Mouse (Mus musculus) CD8-positive naive resting alpha-beta T cell, adult 2 months (primary cell): ENCODE results near the gene Tfeb.

Experiments
- DNase-seq, 2 experiments: peaks; one replicate each; pipeline ENCODE4 v3.0.0; 2022; ENCODE audit warnings: low read depth in 2 of 2, low spot score in 2 of 2

The Tfeb gene

GRCm38 (mm10) chr17:47751811-47752210 is 15.0 kb downstream of the Tfeb start:
- no peak for DNase-seq

GRCm38 (mm10) chr17:47753130-47753775 is 16.4 kb downstream of the Tfeb start:
- DNase-seq: no peak

GRCm38 (mm10) chr17:47754246-47754645 is 17.4 kb downstream of the Tfeb start:
- DNase-seq: no peak

GRCm38 (mm10) chr17:47756366-47756765 is 19.5 kb downstream of the Tfeb start:
- DNase-seq: no peak

GRCm38 (mm10) chr17:47757056-47757610 is 20.3 kb downstream of the Tfeb start:
- no peak for DNase-seq

- no peak for DNase-seq
Observed at GRCm38 (mm10) chr17:47759702-47760410, 23.0 kb downstream of the Tfeb start.

- DNase-seq: no peak
Observed at GRCm38 (mm10) chr17:47762028-47762427, 25.2 kb downstream of the Tfeb start.

- no peak for DNase-seq
Observed at GRCm38 (mm10) chr17:47762518-47763340, 25.9 kb downstream of the Tfeb start.

GRCm38 (mm10) chr17:47765986-47766385 is 29.2 kb downstream of the Tfeb start:
- DNase-seq: no peak

GRCm38 (mm10) chr17:47766407-47767043 is 29.7 kb downstream of the Tfeb start:
- DNase-seq: no peak

GRCm38 (mm10) chr17:47767081-47767455 is 30.2 kb downstream of the Tfeb start:
- DNase-seq: no peak

- DNase-seq: no peak
Observed at GRCm38 (mm10) chr17:47767456-47768141, 30.8 kb downstream of the Tfeb start.

- peak; percentile 9 to 38 for DNase-seq
Observed at GRCm38 (mm10) chr17:47768707-47769276, 32.0 kb downstream of the Tfeb start.

- no peak for DNase-seq
Observed at GRCm38 (mm10) chr17:47769389-47770299, 32.8 kb downstream of the Tfeb start.

GRCm38 (mm10) chr17:47773604-47774003 is 36.8 kb downstream of the Tfeb start:
- DNase-seq: no peak

- no peak for DNase-seq
Observed at GRCm38 (mm10) chr17:47777141-47777540, 40.3 kb downstream of the Tfeb start.

- no peak for DNase-seq
Observed at GRCm38 (mm10) chr17:47780470-47780869, 43.6 kb downstream of the Tfeb start.

GRCm38 (mm10) chr17:47782486-47782885 is 45.7 kb downstream of the Tfeb start:
- DNase-seq: no peak
